Mouse (Mus musculus) hindbrain, embryonic 16.5 days (tissue): ENCODE data around the gene Nxph3. TPM values are rescaled to one million over a fixed set of nuclear protein-coding genes. Genes with fewer than 3 reads are reported as not detected.

Experiments used
- ATAC-seq: fragments of 200-750 bp; cut with Nextera tagmentation; 2 replicates; pipeline ENCODE4 v1.8.0; 2017; ENCODE audit warnings: moderate TSS enrichment, moderate library complexity
- H3K27ac ChIP-seq: fragments of 300-500 bp; sonication (generic); 2 replicates; pipeline ENCODE4 v1.5.1; 2014; ENCODE audit warnings: low read depth, mild to moderate bottlenecking, control low read depth, low read length, moderate library complexity
- H3K27me3 ChIP-seq: fragments of 300-500 bp; sonication (generic); replicated peaks from 2 replicates; pipeline ENCODE4 v1.6.1; 2014; ENCODE audit warnings: low read length; ENCODE audit not compliant: control insufficient read depth, insufficient read depth
- H3K36me3 ChIP-seq: fragments of 300-500 bp; sonication (generic); 2 replicates; pipeline ENCODE4 v1.6.1; 2014; ENCODE audit warnings: mild to moderate bottlenecking, low read length, moderate library complexity, mixed read lengths; ENCODE audit not compliant: control insufficient read depth, insufficient read depth
- H3K4me1 ChIP-seq: fragments of 300-500 bp; sonication (generic); 2 replicates; pipeline ENCODE4 v1.6.1; 2014; ENCODE audit warnings: low read depth, low read length; ENCODE audit not compliant: control insufficient read depth, insufficient read depth
- H3K4me2 ChIP-seq: fragments of 300-500 bp; sonication (generic); 2 replicates; pipeline ENCODE4 v1.6.1; 2014; ENCODE audit warnings: mild to moderate bottlenecking, low read length, control low read depth, moderate library complexity
- H3K4me3 ChIP-seq: fragments of 300-500 bp; sonication (generic); 2 replicates; pipeline ENCODE4 v1.5.1; 2014; ENCODE audit warnings: mild to moderate bottlenecking, low read length, control low read depth, moderate library complexity
- H3K9ac ChIP-seq: fragments of 300-500 bp; sonication (generic); 2 replicates; pipeline ENCODE4 v1.6.1; 2014; ENCODE audit warnings: low read depth, mild to moderate bottlenecking, control low read depth, low read length, moderate library complexity
- H3K9me3 ChIP-seq: fragments of 300-500 bp; sonication (generic); 2 replicates; pipeline ENCODE4 v1.6.1; 2014; ENCODE audit warnings: mild to moderate bottlenecking, low read length, moderate library complexity; ENCODE audit not compliant: control insufficient read depth
- WGBS: fragments of 180-500 bp; shearing (Covaris S2); extraction: QIAGEN DNeasy Blood & Tissue Kit; methylation state at CpG from one replicate; pipeline ENCODE4 v1.1.7; 2014; 5-methylcytosine and 5-hydroxymethylcytosine counted together
- polyA plus RNA-seq: library from polyadenylated mRNA; unstranded; fragments of >200 nt; fragmentation: Nextera tagmentation; extraction: Ambion mirVana; gene quantifications from 2 replicates; pipeline ENCODE4 v1.2.1, GENCODE M21; 2015

The Nxph3 gene
- polyA plus RNA-seq, 1 experiment from 2014 or later, result 3.0 TPM

- H3K27ac ChIP-seq, result no peak overlapping the region
- H3K9me3 ChIP-seq, result no peaks in the 10 kb centered on the region
- no peaks in the 10 kb centered on the region for H3K27me3 ChIP-seq
- no peak overlapping the region for H3K4me3 ChIP-seq
- H3K4me2 ChIP-seq, result no peak overlapping the region
- 48% methylated on average over 4 of the region's 4 CpGs for WGBS
- H3K4me1 ChIP-seq, result peaks cover 8% of the 10 kb centered on the region
- ATAC-seq, result no peak
- H3K9ac ChIP-seq, result no peak overlapping the region
- peaks cover 5% of the 10 kb centered on the region; the same call in 1 of the 2 replicates for H3K36me3 ChIP-seq
Observed at GRCm38 (mm10) chr11:95500412-95500811, 14.0 kb downstream of the Nxph3 start.

GRCm38 (mm10) chr11:95497921-95498320, 16.4 kb downstream of the Nxph3 start:
- no peak overlapping the region for H3K4me2 ChIP-seq
- peaks cover 10% of the 10 kb centered on the region; the same call in 1 of the 2 replicates for H3K36me3 ChIP-seq
- H3K4me1 ChIP-seq, result peaks cover 5% of the 10 kb centered on the region
- H3K9ac ChIP-seq, result no peak overlapping the region
- ATAC-seq, result no peak
- H3K9me3 ChIP-seq, result no peaks in the 10 kb centered on the region
- no peak overlapping the region for H3K4me3 ChIP-seq
- WGBS, result 84% methylated on average over 5 of the region's 5 CpGs
- H3K27me3 ChIP-seq, result no peaks in the 10 kb centered on the region
- no peak overlapping the region for H3K27ac ChIP-seq

GRCm38 (mm10) chr11:95495883-95496282, 18.5 kb downstream of the Nxph3 start:
- ATAC-seq, result no peak
- H3K27me3 ChIP-seq, result no peaks in the 10 kb centered on the region
- H3K4me3 ChIP-seq, result no peak overlapping the region
- H3K9ac ChIP-seq, result no peak overlapping the region
- H3K9me3 ChIP-seq, result no peaks in the 10 kb centered on the region
- no peak overlapping the region for H3K27ac ChIP-seq
- H3K4me1 ChIP-seq, result peaks cover 4% of the 10 kb centered on the region
- H3K36me3 ChIP-seq, result peaks cover 15% of the 10 kb centered on the region
- 89% methylated on average over 9 of the region's 9 CpGs for WGBS
- no peak overlapping the region for H3K4me2 ChIP-seq

- Histone ChIP-seq H3K36me3 (peaks cover 15% of the 10 kb centered on the region), H3K4me1 (no peaks in the 10 kb centered on the region), H3K27ac (no peak overlapping the region), H3K27me3 (no peaks in the 10 kb centered on the region), H3K9ac (no peak overlapping the region), H3K9me3 (no peaks in the 10 kb centered on the region), H3K4me2 (no peak overlapping the region), H3K4me3 (no peak overlapping the region)
- WGBS, result 79% methylated on average over 3 of the region's 3 CpGs
- no peak for ATAC-seq
Observed at GRCm38 (mm10) chr11:95494374-95494773, 20.0 kb downstream of the Nxph3 start.

GRCm38 (mm10) chr11:95493950-95494349, 20.4 kb downstream of the Nxph3 start:
- H3K27me3 ChIP-seq, result no peaks in the 10 kb centered on the region
- no peak overlapping the region for H3K4me2 ChIP-seq
- no peak overlapping the region for H3K27ac ChIP-seq
- H3K4me3 ChIP-seq, result no peak overlapping the region
- ATAC-seq, result no peak
- no peak overlapping the region for H3K9ac ChIP-seq
- H3K9me3 ChIP-seq, result no peaks in the 10 kb centered on the region
- H3K36me3 ChIP-seq, result peaks cover 15% of the 10 kb centered on the region
- H3K4me1 ChIP-seq, result no peaks in the 10 kb centered on the region
- WGBS, result 87% methylated on average over 9 of the region's 9 CpGs

GRCm38 (mm10) chr11:95493010-95493409, 21.4 kb downstream of the Nxph3 start:
- H3K9me3 ChIP-seq, result no peaks in the 10 kb centered on the region
- H3K4me2 ChIP-seq, result no peak overlapping the region
- H3K4me3 ChIP-seq, result no peak overlapping the region
- no peaks in the 10 kb centered on the region for H3K4me1 ChIP-seq
- peaks cover 13% of the 10 kb centered on the region for H3K36me3 ChIP-seq
- no peak for ATAC-seq
- no peaks in the 10 kb centered on the region for H3K27me3 ChIP-seq
- WGBS, result 76% methylated on average over 4 of the region's 4 CpGs
- no peak overlapping the region for H3K27ac ChIP-seq
- H3K9ac ChIP-seq, result no peak overlapping the region

GRCm38 (mm10) chr11:95492256-95492655, 22.1 kb downstream of the Nxph3 start:
- peaks cover 11% of the 10 kb centered on the region for H3K36me3 ChIP-seq
- 72% methylated on average over 4 of the region's 4 CpGs for WGBS
- no peak for ATAC-seq

GRCm38 (mm10) chr11:95490104-95490503, 24.3 kb downstream of the Nxph3 start:
- H3K36me3 ChIP-seq, result peaks cover 22% of the 10 kb centered on the region
- H3K4me3 ChIP-seq, result no peak overlapping the region
- ATAC-seq, result no peak
- no peaks in the 10 kb centered on the region for H3K9me3 ChIP-seq
- no peaks in the 10 kb centered on the region for H3K27me3 ChIP-seq
- no peak overlapping the region for H3K27ac ChIP-seq
- 88% methylated on average over 14 of the region's 14 CpGs for WGBS
- H3K9ac ChIP-seq, result no peak overlapping the region
- H3K4me2 ChIP-seq, result no peak overlapping the region
- H3K4me1 ChIP-seq, result no peaks in the 10 kb centered on the region

More at GRCm38 (mm10) chr11:95492256-95492655, 22.1 kb downstream of the Nxph3 start:
- no peaks in the 10 kb centered on the region for H3K9me3 ChIP-seq
- no peak overlapping the region for H3K9ac ChIP-seq
- no peaks in the 10 kb centered on the region for H3K27me3 ChIP-seq
- no peak overlapping the region for H3K27ac ChIP-seq
- H3K4me1 ChIP-seq, result no peaks in the 10 kb centered on the region
- H3K4me2 ChIP-seq, result no peak overlapping the region
- no peak overlapping the region for H3K4me3 ChIP-seq

GRCm38 (mm10) chr11:95487237-95487636, 27.1 kb downstream of the Nxph3 start:
- Histone ChIP-seq H3K9me3 (no peaks in the 10 kb centered on the region), H3K9ac (no peak overlapping the region), H3K27me3 (no peaks in the 10 kb centered on the region), H3K4me2 (no peak overlapping the region), H3K4me1 (no peaks in the 10 kb centered on the region), H3K36me3 (peaks cover 18% of the 10 kb centered on the region), H3K4me3 (no peak overlapping the region), H3K27ac (no peak overlapping the region)
- 96% methylated on average over 2 of the region's 2 CpGs for WGBS
- ATAC-seq, result no peak

GRCm38 (mm10) chr11:95485634-95486033, 28.7 kb downstream of the Nxph3 start:
- no peak for ATAC-seq
- Histone ChIP-seq H3K4me3 (no peak overlapping the region), H3K36me3 (peaks cover 13% of the 10 kb centered on the region; the same call in 1 of the 2 replicates), H3K27ac (no peak overlapping the region), H3K27me3 (no peaks in the 10 kb centered on the region), H3K4me2 (no peak overlapping the region), H3K9ac (no peak overlapping the region), H3K9me3 (no peaks in the 10 kb centered on the region), H3K4me1 (no peaks in the 10 kb centered on the region)
- 92% methylated on average over 18 of the region's 18 CpGs for WGBS
